Mouse (Mus musculus) hindbrain, embryonic 12.5 days (tissue): ENCODE results near the gene Adora3. TPM values are rescaled to one million over a fixed set of nuclear protein-coding genes. Genes with fewer than 3 reads are reported as not detected.

ENCODE experiments used
- ATAC-seq: fragments of 200-750 bp; cut with Nextera tagmentation; 2 replicates; pipeline ENCODE4 v1.8.0; 2017; ENCODE audit warnings: moderate TSS enrichment; ENCODE audit not compliant: low FRiP score
- H3K27ac ChIP-seq: fragments of 300-500 bp; sonication (generic); 2 replicates; pipeline ENCODE4 v1.5.1; 2016; ENCODE audit warnings: mild to moderate bottlenecking
- H3K27me3 ChIP-seq: fragments of 300-500 bp; sonication (generic); 2 replicates; pipeline ENCODE4 v1.6.1; 2016; ENCODE audit warnings: mild to moderate bottlenecking
- H3K36me3 ChIP-seq: fragments of 300-500 bp; sonication (generic); 2 replicates; pipeline ENCODE4 v1.6.1; 2016; ENCODE audit warnings: mild to moderate bottlenecking
- H3K4me1 ChIP-seq: fragments of 300-500 bp; sonication (generic); 2 replicates; pipeline ENCODE4 v1.6.1; 2016
- H3K4me2 ChIP-seq: fragments of 300-500 bp; sonication (generic); replicated peaks from 2 replicates; pipeline ENCODE4 v1.6.1; 2016; ENCODE audit warnings: mild to moderate bottlenecking
- H3K4me3 ChIP-seq: fragments of 300-500 bp; sonication (generic); 2 replicates; pipeline ENCODE4 v1.5.1; 2016; ENCODE audit warnings: mild to moderate bottlenecking
- H3K9ac ChIP-seq: fragments of 300-500 bp; sonication (generic); 2 replicates; pipeline ENCODE4 v1.6.1; 2016; ENCODE audit warnings: mild to moderate bottlenecking, moderate library complexity
- H3K9me3 ChIP-seq: fragments of 300-500 bp; sonication (generic); replicated peaks from 2 replicates; pipeline ENCODE4 v1.6.1; 2016; ENCODE audit warnings: mild to moderate bottlenecking
- WGBS: fragments of 180-500 bp; shearing (Covaris S2); methylation state at CpG from one replicate; pipeline ENCODE4 v1.1.7; 2016; 5-methylcytosine and 5-hydroxymethylcytosine counted together
- polyA plus RNA-seq: library from polyadenylated mRNA; unstranded; fragments of >200 nt; fragmentation: Nextera tagmentation; extraction: Ambion mirVana; gene quantifications from 2 replicates; pipeline ENCODE4 v1.2.1, GENCODE M21; 2016

The Adora3 gene
- polyA plus RNA-seq, 1 experiment from 2014 or later = not detected

DNA sequence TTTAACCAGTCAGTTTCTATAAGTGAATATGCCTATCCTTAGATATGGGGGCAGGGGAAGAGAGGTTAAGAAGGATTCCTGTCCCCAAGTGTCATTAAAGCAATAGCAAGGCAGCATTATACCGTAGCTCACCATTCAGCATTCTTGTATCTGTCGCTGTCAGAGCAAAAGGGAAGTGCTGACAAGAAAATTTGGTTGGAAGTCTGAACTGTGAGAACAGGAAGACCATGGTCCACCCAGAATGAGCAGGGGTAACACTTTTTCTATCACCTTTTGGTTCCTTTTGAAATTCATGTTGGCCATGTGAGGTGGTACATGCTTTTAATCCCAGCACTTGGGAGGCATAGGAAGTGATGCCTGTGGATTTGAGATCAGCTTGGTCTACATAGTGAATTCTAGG lies 60.4 kb downstream of the Adora3 start:
- Histone ChIP-seq H3K4me2 (no peak overlapping the region), H3K9ac (no peak overlapping the region), H3K27me3 (no peaks in the 10 kb centered on the region), H3K4me3 (no peak overlapping the region), H3K27ac (no peak overlapping the region), H3K4me1 (no peaks in the 10 kb centered on the region), H3K9me3 (no peaks in the 10 kb centered on the region), H3K36me3 (no peaks in the 10 kb centered on the region)
- no peak for ATAC-seq
- WGBS = 97% methylated on average over 2 of the region's 2 CpGs

DNA sequence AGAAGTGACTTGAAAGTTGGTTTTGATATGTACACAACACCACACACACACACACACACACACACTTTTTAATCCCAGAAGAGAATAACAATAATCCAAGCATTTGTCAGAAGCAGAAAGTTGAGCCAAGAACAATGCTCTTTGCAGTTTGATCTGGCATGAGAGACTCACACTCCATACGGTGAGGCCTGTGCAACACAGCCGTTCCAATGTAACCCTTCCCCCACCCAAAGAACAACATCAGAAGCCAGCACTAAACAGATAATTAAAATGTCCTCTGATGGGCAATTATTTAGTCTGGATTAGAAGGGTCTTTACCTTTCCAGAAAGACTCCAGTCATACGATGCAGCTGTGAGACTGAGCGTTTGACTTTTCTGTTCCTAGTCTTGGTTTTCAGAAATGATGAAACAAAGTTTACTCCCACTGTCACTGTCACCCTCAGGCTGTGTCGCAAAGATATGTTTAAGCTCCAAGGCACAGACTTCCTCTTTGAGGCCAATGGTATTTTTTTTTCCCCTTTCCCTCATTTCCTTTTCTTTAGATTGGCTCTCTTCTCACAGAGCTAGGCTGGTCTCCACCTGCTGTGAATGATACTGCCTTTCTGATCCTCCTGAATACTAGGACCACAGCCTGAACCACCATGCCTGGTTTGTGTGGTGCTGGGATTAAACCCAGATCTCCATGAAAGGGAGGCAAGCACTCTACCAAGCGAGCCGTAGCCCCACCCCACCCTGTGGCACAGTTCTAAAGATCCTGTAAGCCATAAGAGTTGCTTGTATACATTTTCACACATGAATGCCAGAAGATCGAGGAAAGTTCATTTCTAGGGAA lies 61.8 kb downstream of the Adora3 start, which contains the start of gene I830077J02Rik:
Gene I830077J02Rik (minus strand): TSS at position 425 of the 832 bp plus-strand sequence.
- no peak for ATAC-seq
- Histone ChIP-seq H3K36me3 (0 out of 2 replicates have a peak, but pooled peaks cover 3% of the 10 kb centered on the region), H3K9ac (no peak within 1 kb of the TSS), H3K27me3 (no peaks in the 10 kb centered on the region), H3K4me1 (no peaks in the 10 kb centered on the region), H3K27ac (no peak within 1 kb of the TSS), H3K4me2 (no peak within 1 kb of the TSS), H3K4me3 (no peak within 1 kb of the TSS), H3K9me3 (no peaks in the 10 kb centered on the region)
- WGBS = 86% methylated on average over 8 of the region's 8 CpGs

DNA sequence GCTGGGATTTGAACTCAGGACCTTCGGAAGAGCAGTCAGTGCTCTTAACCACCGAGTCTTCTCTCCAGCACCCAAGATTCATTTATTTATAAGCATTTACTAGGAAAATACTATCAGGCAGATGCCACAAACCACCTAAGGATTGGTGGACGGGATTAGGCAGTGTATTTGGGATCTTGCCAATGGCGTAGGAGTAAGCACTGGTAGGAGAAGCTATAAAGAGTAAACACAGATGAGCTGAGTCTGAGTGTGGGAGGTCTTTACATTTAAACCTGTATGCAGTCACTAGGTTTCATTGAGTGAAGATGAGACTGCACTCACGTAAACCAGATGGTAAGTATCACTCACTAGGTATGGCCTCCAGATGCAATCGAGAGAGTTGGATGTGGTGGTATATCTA lies 63.3 kb downstream of the Adora3 start:
- Histone ChIP-seq H3K4me2 (no peak overlapping the region), H3K9ac (no peak overlapping the region), H3K4me1 (no peaks in the 10 kb centered on the region), H3K4me3 (no peak overlapping the region), H3K9me3 (no peaks in the 10 kb centered on the region), H3K36me3 (0 out of 2 replicates have a peak, but pooled peaks cover 7% of the 10 kb centered on the region), H3K27me3 (no peaks in the 10 kb centered on the region), H3K27ac (no peak overlapping the region)
- 97% methylated on average over 6 of the region's 6 CpGs for WGBS
- no peak for ATAC-seq

DNA sequence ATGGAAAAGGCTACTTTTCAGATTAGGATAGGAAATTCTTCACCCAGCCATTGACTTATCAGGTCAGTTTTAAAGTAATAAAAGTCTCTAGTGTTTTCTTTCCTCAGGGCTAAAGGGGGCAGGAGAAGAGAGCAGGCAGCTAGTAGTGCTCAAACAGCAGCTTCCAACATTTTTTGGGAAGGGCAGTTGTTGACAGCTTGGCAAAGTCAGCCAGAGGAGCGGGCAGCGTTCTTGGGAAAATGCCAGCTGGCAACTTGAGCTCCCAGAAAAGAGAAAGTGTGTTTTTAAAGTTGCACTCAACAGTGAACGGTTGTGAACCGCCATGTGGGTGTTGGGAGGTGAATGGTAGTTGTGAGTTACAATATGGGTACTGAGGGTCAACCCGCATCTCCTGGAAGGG lies 64.4 kb downstream of the Adora3 start:
- Histone ChIP-seq H3K27ac (no peak overlapping the region), H3K9me3 (no peaks in the 10 kb centered on the region), H3K27me3 (no peaks in the 10 kb centered on the region), H3K4me3 (no peak overlapping the region), H3K4me1 (no peaks in the 10 kb centered on the region), H3K36me3 (0 out of 2 replicates have a peak, but pooled peaks cover 12% of the 10 kb centered on the region), H3K9ac (no peak overlapping the region), H3K4me2 (no peak overlapping the region)
- WGBS = 88% methylated on average over 5 of the region's 5 CpGs
- ATAC-seq = no peak

DNA sequence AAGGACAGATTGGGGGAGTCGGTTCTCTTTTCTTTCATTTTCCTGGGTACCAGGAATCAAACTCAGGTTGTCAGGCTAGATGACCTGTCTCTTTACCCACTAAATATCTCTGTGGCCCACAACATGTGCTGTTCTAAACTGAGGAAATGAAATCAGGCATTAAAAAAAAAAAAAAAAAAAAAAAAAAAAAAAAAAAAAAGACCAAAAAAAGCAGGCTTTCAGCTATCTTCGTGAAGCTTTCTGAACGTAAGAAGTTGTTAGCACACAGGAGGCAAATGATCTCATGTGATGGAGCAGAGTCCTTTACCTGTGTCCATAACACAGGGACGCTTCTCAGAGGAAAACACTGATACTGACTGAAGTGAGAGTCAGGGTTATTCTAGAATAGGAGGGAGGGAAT lies 65.5 kb downstream of the Adora3 start:
- Histone ChIP-seq H3K36me3 (peaks cover 21% of the 10 kb centered on the region), H3K4me3 (no peak overlapping the region), H3K9ac (no peak overlapping the region), H3K4me2 (no peak overlapping the region), H3K27ac (no peak overlapping the region), H3K27me3 (no peaks in the 10 kb centered on the region), H3K9me3 (no peaks in the 10 kb centered on the region), H3K4me1 (no peaks in the 10 kb centered on the region)
- no peak for ATAC-seq
- WGBS = 94% methylated on average over 4 of the region's 4 CpGs

DNA sequence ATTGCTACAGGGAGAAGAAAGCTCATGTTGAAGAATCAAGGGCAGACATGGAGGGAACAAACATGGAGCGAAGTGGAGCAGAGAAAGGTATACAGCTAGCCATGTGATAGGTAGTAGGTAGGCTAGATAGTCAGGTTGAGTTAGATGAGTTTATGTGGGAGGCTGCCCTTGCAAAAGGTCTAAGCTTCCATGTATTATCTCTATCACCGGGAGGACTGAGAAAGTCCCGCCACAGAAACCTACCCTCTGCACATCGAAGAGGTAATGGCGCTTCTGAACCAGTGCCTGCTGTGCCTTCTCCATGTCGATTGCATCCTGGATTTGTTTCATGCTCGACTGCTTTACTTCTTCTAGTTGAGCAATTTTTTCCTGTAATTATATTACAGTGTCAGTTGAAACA lies 80.7 kb downstream of the Adora3 start:
- H3K9ac ChIP-seq = no peak overlapping the region
- no peak for ATAC-seq
- H3K9me3 ChIP-seq = no peaks in the 10 kb centered on the region
- no peak overlapping the region for H3K4me3 ChIP-seq
- H3K27me3 ChIP-seq = no peaks in the 10 kb centered on the region
- H3K36me3 ChIP-seq = peaks cover 63% of the 10 kb centered on the region
- 94% methylated on average over 7 of the region's 7 CpGs for WGBS
- H3K27ac ChIP-seq = no peak overlapping the region
- no peak overlapping the region for H3K4me2 ChIP-seq
- H3K4me1 ChIP-seq = no peaks in the 10 kb centered on the region

DNA sequence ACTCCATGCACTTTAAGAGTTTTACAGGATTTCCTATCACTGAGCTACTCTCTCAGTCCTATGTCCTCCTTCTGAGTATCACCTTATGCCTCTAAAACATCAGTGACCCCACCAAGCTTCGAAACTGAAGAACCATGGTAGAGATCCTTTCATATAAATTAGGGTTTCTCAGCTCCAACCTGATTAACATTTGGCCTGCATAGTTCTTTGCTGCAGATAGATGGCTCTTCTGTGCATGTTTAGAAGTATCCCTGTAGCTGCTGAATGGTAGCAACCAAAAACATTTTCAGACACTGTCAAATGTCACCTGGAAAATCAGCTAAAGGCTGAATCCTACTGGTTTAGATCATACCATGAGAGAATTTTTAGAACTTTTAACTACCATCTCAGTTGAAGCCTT lies 86.6 kb downstream of the Adora3 start:
- Histone ChIP-seq H3K9ac (0 out of 2 replicates have a peak overlapping the region, but pooled peaks have one; percentile 24), H3K4me3 (no peak overlapping the region), H3K4me2 (0 out of 2 replicates have a peak overlapping the region, but pooled peaks have one; percentile 78)

DNA sequence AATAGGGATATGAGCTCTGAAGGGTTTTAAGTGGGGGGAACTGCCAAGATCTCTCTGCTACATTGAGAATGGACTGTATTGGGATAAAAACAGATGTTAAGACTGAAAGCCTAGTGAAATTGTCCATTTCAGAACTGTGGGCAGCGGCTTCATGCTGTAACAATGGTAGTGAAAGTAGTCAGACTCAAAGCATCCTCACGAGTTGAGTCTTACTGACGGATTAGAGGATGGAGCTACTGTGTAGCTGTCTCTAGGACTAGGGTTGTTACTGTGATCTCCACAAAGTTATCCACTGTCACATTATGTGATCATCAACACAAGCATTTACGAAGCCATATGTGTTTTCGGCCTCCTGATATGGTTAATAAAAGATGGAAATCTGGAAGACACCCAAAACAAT lies 87.5 kb downstream of the Adora3 start:
- H3K4me3 ChIP-seq = peak overlapping the region; percentile 89
- 49% methylated on average over 5 of the region's 5 CpGs for WGBS
- peaks cover 24% of the 10 kb centered on the region for H3K4me1 ChIP-seq
- H3K9ac ChIP-seq = peak overlapping the region; percentile 95
- H3K4me2 ChIP-seq = peak overlapping the region; percentile 78
- peaks cover 33% of the 10 kb centered on the region for H3K36me3 ChIP-seq
- no peak for ATAC-seq
- no peaks in the 10 kb centered on the region for H3K27me3 ChIP-seq
- no peak overlapping the region for H3K27ac ChIP-seq
- H3K9me3 ChIP-seq = no peaks in the 10 kb centered on the region

More for the DNA sequence above, 86.6 kb downstream of the Adora3 start:
- H3K36me3 ChIP-seq = peaks cover 33% of the 10 kb centered on the region
- no peak for ATAC-seq
- H3K27me3 ChIP-seq = no peaks in the 10 kb centered on the region
- no peak overlapping the region for H3K27ac ChIP-seq
- WGBS = 100% methylated on average over 1 of the region's 1 CpGs
- H3K9me3 ChIP-seq = no peaks in the 10 kb centered on the region
- peaks cover 24% of the 10 kb centered on the region for H3K4me1 ChIP-seq

Other genes starting within 250 kb of the Adora3 start
- 34.6 and 36.7 TPM in 2 replicates for gene Ddx20, start 183.3 kb upstream of the Adora3 start, polyA plus RNA-seq
- gene Inka2, start 166.3 kb upstream of the Adora3 start, polyA plus RNA-seq = 2.4 and 2.6 TPM in 2 replicates
- gene Rap1a, start 69.5 kb upstream of the Adora3 start, polyA plus RNA-seq = 79.2 and 88.2 TPM in 2 replicates
- not detected in 2 replicates for gene Tmigd3, start within 50 bp of the Adora3 start, polyA plus RNA-seq
- gene I830077J02Rik, start 61.8 kb downstream of the Adora3 start, polyA plus RNA-seq = 0.21 and 0.59 TPM in 2 replicates
- 87.2 and 101 TPM in 2 replicates for gene Wdr77, start 88.5 kb downstream of the Adora3 start, polyA plus RNA-seq
- 442 and 470 TPM in 2 replicates for gene Atp5f1, start 89.2 kb downstream of the Adora3 start, polyA plus RNA-seq
- 2.6 and 2.8 TPM in 2 replicates for gene Ovgp1, start 102.9 kb downstream of the Adora3 start, polyA plus RNA-seq
- 4.6 and 5.3 TPM in 2 replicates for gene Pifo, start 143.8 kb downstream of the Adora3 start, polyA plus RNA-seq
- gene Chil5, start 162.0 kb downstream of the Adora3 start, polyA plus RNA-seq = not detected in 2 replicates
- 0.36 and 0.55 TPM in 2 replicates for gene Chia1, start 242.4 kb downstream of the Adora3 start, polyA plus RNA-seq